Mouse (Mus musculus) layer of hippocampus, adult 11-12 months (tissue): ENCODE measurements at regions not wholly inside any gene's neighbourhood (a gene's known extent, or its start where the extent isn't known, plus 50 kb on each side); places are given as distances from the start of the nearest gene placed in this dataset.

Experiments used
- DNase-seq: peaks from one replicate; pipeline ENCODE4 v3.0.0; 2022; ENCODE audit warnings: low spot score

GRCm38 (mm10) chrX:58686119-58686518 is 223.0 kb upstream of the 4930550L24Rik start:
- no peak for DNase-seq

- DNase-seq = no peak
These were observed 220.2 kb upstream of the 4930550L24Rik start for GRCm38 (mm10) chrX:58688964-58689363.

GRCm38 (mm10) chrX:58702152-58702741 is 206.9 kb upstream of the 4930550L24Rik start:
- peak; percentile 3 for DNase-seq
